Mouse (Mus musculus) left cerebral cortex, adult 11 months (tissue): ENCODE results near the gene Gm8914.
"Not testable (repeated sequence)": the region's sequence is repeated elsewhere in the genome, so short reads cannot be mapped to it uniquely, and the experiment has no call there.

Source experiments
- DNase-seq: peaks from one replicate; pipeline ENCODE4 v3.0.0; 2022; ENCODE audit warnings: low spot score

Gm8914 gene

GRCm38 (mm10) chrX:91479826-91480225 is at the start of gene Gm8914:
Gene Gm8914 (plus strand): TSS chrX:91480126.
- DNase-seq: not testable (repeated sequence)
